Mouse (Mus musculus): ENCODE results near the gene Olfr1045. TPM values are rescaled to one million over a fixed set of nuclear protein-coding genes. Genes with fewer than 3 reads are reported as not detected.

Olfr1045 gene
- not detected for polyA plus RNA-seq (2015; fragmentation: Illumina TruSeq; extraction: RNeasy Lipid Tissue Mini Kit (QIAGEN cat#74804); ENCODE audit: insufficient read depth, low read depth, low replicate concordance)

DNA sequence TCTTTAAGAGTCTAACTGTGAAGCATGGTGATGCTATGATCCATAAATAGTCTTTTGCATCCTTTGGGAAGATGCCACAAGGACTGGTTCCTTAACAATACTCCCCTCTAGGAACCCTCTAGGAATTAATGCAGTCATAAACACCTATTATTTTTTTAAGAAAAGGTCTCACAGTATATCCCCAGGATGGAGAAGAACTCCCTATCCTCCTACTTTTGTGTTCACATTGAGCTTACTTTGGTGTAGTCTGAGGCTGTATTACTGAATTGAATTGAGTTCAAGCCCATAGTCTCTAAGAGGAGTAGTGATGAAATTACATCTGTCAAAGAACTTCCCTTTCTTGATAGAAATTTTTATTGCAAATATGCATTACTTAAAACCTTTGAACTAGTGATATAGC lies at the start of gene Olfr1045:
TSS of gene Olfr1045 (minus strand) at position 101 of the 400 bp plus-strand sequence.

DNA sequence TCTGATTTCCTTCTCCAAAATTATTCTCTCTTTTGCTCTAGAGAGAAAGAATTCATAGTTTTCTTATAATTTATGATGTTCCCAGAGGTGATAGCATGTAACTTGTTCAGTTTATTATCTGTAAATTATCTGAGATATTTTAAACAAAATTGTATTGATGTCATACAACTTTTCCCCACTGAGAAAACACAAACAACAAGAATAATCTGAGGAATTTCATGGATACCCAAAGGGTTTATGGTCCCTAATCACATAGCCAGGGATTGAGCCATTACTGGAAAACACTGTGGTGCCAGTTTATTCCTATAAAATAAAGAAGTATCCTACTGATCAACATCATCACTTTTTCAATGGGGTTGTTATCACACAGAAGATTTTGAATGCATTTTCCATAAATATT lies 37.4 kb upstream of the Olfr1045 start, which contains the start of gene Olfr1048:
TSS of gene Olfr1048 (minus strand) at position 101 of the 400 bp plus-strand sequence.

DNA sequence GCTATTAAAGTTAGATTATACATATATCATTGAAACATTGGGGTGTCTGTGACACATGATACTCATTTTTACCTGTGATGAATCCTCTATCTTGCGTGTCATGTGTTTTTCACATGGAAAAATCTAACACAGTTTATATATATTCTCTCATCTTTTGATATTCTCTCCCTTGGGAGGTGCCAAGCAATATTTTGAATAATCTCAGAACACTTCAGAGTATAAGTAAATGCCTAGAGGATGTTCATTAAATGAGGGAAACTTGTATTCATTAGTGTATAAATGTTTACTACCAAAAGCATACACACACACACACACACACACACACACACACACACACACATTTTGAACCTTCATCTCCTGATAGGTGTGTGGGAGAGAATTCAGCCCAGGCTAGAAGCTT lies 28.5 kb upstream of the Olfr1045 start, which contains the start of gene Olfr1047:
TSS of gene Olfr1047 (minus strand) at position 101 of the 400 bp plus-strand sequence.

DNA sequence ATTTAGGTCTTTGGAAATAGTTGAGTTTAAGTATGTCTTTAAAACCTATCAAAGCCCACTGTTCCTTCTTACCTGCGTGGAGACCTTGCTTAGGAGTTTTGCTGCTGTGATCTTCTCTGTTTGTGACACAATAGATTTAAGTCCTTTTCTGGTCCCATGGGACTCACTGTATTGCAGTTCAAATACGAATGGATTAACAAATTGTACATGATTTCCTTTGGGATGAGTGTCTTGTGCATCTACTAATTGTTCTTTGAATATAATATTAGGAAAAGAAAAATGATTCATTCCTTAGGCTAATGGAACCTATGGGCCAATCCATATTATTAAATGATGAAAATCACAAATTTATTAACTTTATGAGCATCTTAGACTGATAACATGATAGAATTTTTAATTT lies 16.4 kb upstream of the Olfr1045 start, which contains the start of gene Olfr1046:
TSS of gene Olfr1046 (minus strand) at position 101 of the 400 bp plus-strand sequence.

DNA sequence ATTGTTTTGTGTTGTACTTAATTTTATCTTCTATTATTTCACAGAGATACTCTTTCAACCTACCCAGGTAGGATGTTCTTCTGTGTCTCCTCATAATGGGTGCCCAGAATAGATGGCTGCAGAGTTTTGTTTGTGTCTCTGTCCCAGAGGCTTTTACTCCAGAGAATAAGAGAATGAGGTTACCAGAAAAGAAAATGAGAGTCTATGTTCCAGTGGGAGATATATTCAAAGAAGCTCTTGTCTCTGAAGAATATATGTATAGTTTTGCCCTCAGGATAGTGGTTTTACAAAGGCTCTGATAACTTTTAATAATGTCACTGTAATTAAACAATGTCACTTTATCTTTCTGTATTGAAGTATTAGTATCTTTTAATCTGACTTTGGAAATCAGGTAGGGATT lies 17.2 kb downstream of the Olfr1045 start, which contains the start of gene Olfr52:
TSS of gene Olfr52 (minus strand) at position 101 of the 400 bp plus-strand sequence.

DNA sequence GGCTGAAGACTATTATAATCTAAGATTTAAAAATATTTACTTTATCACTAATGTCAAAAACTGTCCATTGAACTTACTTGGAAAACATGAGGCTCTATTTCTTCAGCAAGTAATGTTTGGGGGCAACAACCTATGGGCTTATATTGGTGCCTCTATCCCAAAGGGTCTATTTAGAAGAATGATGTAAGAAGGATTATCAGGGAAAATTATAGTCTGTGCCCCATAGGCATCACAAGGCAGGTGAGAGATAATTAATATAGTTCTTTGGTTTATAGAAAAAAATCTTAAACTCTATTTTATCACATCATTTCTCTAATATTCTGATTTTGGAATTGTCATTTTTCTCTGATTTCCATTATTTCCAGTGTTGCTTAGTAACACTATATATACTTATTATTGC lies 25.1 kb downstream of the Olfr1045 start, which contains the start of gene Olfr1044:
TSS of gene Olfr1044 (minus strand) at position 101 of the 400 bp plus-strand sequence.

DNA sequence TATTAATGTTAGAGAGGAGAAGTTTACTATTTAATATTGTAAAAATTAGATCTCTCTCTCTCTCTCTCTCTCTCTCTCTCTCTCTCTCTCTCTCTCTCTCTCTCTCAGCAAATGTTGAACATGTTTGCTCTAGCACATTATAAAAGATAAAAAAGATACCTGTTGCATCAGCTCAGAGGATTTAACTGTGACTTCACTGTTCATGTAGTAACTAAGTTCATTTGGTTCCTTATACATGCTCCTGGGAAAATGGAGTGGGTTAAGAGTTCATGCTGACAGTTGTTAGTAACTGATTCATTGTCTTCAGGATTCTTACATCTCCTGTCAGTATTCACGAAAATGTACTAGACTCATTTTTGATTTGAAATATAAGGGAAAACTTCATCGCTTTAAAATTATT lies 35.4 kb downstream of the Olfr1045 start, which contains the start of gene Olfr1043:
TSS of gene Olfr1043 (minus strand) at position 101 of the 400 bp plus-strand sequence.

DNA sequence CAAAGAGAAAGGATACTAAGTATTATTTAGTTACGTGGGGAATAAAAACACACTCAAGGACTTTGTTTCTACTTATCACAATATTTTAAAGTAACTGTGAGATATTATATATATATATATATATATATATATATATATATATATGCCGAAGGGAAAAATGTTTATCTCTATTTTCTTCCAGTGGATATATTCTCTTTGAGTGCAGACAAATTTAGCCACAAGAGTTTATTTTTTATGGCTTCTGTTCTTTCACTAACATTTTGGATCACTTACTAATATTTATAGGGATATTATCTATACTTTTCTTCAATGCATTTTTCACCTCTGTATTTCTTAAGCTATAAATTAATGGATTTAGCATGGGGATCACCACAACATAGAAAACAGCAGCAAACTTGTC lies 41.1 kb downstream of the Olfr1045 start, which contains the start of gene Olfr1042:
TSS of gene Olfr1042 (minus strand) at position 101 of the 400 bp plus-strand sequence.

DNA sequence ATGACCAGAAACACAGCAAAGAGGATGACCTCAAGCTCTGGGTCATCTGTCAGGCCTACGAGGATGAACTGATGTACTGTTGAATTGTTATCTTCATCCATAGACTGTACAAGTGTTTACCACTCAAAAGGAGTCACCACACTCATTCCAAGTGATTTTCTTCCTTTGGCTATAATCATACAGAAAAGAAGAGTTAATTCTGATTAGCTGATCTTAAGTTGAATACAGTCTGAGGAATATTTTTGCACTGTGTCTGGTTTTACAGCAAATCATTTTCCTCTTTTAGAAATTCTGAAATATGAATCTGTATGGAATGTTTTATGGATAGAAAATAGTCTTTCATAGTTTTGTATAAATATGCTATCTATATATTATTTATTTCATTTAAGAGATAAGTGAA lies 56.2 kb downstream of the Olfr1045 start, which contains the start of gene Olfr1040:
TSS of gene Olfr1040 (minus strand) at position 101 of the 400 bp plus-strand sequence.

Other genes starting within 250 kb of the Olfr1045 start
- not detected for gene Olfr1029, start 229.1 kb downstream of the Olfr1045 start, polyA plus RNA-seq (2015; fragmentation: Illumina TruSeq; extraction: RNeasy Lipid Tissue Mini Kit (QIAGEN cat#74804); ENCODE audit: insufficient read depth, low read depth, low replicate concordance)
- gene Olfr1030, start 223.7 kb downstream of the Olfr1045 start, polyA plus RNA-seq (2015; fragmentation: Illumina TruSeq; extraction: RNeasy Lipid Tissue Mini Kit (QIAGEN cat#74804); ENCODE audit: insufficient read depth, low read depth, low replicate concordance), result not detected
- not detected for gene Olfr1031, start 212.7 kb downstream of the Olfr1045 start, polyA plus RNA-seq (2015; fragmentation: Illumina TruSeq; extraction: RNeasy Lipid Tissue Mini Kit (QIAGEN cat#74804); ENCODE audit: insufficient read depth, low read depth, low replicate concordance)
- gene Olfr1032, start 197.5 kb downstream of the Olfr1045 start, polyA plus RNA-seq (2015; fragmentation: Illumina TruSeq; extraction: RNeasy Lipid Tissue Mini Kit (QIAGEN cat#74804); ENCODE audit: insufficient read depth, low read depth, low replicate concordance), result not detected
- gene Olfr1033, start 182.4 kb downstream of the Olfr1045 start, polyA plus RNA-seq (2015; fragmentation: Illumina TruSeq; extraction: RNeasy Lipid Tissue Mini Kit (QIAGEN cat#74804); ENCODE audit: insufficient read depth, low read depth, low replicate concordance), result 0.72 TPM
- gene Olfr1034, start 157.1 kb downstream of the Olfr1045 start, polyA plus RNA-seq (2015; fragmentation: Illumina TruSeq; extraction: RNeasy Lipid Tissue Mini Kit (QIAGEN cat#74804); ENCODE audit: insufficient read depth, low read depth, low replicate concordance), result 0.17 TPM
- not detected for gene Olfr1036, start 129.0 kb downstream of the Olfr1045 start, polyA plus RNA-seq (2015; fragmentation: Illumina TruSeq; extraction: RNeasy Lipid Tissue Mini Kit (QIAGEN cat#74804); ENCODE audit: insufficient read depth, low read depth, low replicate concordance)
- not detected for gene Olfr1037, start 115.6 kb downstream of the Olfr1045 start, polyA plus RNA-seq (2015; fragmentation: Illumina TruSeq; extraction: RNeasy Lipid Tissue Mini Kit (QIAGEN cat#74804); ENCODE audit: insufficient read depth, low read depth, low replicate concordance)
- not detected for gene Olfr1039, start 67.1 kb downstream of the Olfr1045 start, polyA plus RNA-seq (2015; fragmentation: Illumina TruSeq; extraction: RNeasy Lipid Tissue Mini Kit (QIAGEN cat#74804); ENCODE audit: insufficient read depth, low read depth, low replicate concordance)
- gene Olfr1040, start 56.3 kb downstream of the Olfr1045 start, polyA plus RNA-seq (2015; fragmentation: Illumina TruSeq; extraction: RNeasy Lipid Tissue Mini Kit (QIAGEN cat#74804); ENCODE audit: insufficient read depth, low read depth, low replicate concordance), result not detected
- not detected for gene Olfr1042, start 41.2 kb downstream of the Olfr1045 start, polyA plus RNA-seq (2015; fragmentation: Illumina TruSeq; extraction: RNeasy Lipid Tissue Mini Kit (QIAGEN cat#74804); ENCODE audit: insufficient read depth, low read depth, low replicate concordance)
- not detected for gene Olfr1043, start 35.5 kb downstream of the Olfr1045 start, polyA plus RNA-seq (2015; fragmentation: Illumina TruSeq; extraction: RNeasy Lipid Tissue Mini Kit (QIAGEN cat#74804); ENCODE audit: insufficient read depth, low read depth, low replicate concordance)
- gene Olfr1044, start 25.2 kb downstream of the Olfr1045 start, polyA plus RNA-seq (2015; fragmentation: Illumina TruSeq; extraction: RNeasy Lipid Tissue Mini Kit (QIAGEN cat#74804); ENCODE audit: insufficient read depth, low read depth, low replicate concordance), result not detected
- gene Olfr52, start 17.3 kb downstream of the Olfr1045 start, polyA plus RNA-seq (2015; fragmentation: Illumina TruSeq; extraction: RNeasy Lipid Tissue Mini Kit (QIAGEN cat#74804); ENCODE audit: insufficient read depth, low read depth, low replicate concordance), result not detected
- not detected for gene Olfr1046, start 16.3 kb upstream of the Olfr1045 start, polyA plus RNA-seq (2015; fragmentation: Illumina TruSeq; extraction: RNeasy Lipid Tissue Mini Kit (QIAGEN cat#74804); ENCODE audit: insufficient read depth, low read depth, low replicate concordance)
- not detected for gene Olfr1047, start 28.4 kb upstream of the Olfr1045 start, polyA plus RNA-seq (2015; fragmentation: Illumina TruSeq; extraction: RNeasy Lipid Tissue Mini Kit (QIAGEN cat#74804); ENCODE audit: insufficient read depth, low read depth, low replicate concordance)
- gene Olfr1048, start 37.3 kb upstream of the Olfr1045 start, polyA plus RNA-seq (2015; fragmentation: Illumina TruSeq; extraction: RNeasy Lipid Tissue Mini Kit (QIAGEN cat#74804); ENCODE audit: insufficient read depth, low read depth, low replicate concordance), result not detected
- gene Olfr1049, start 55.3 kb upstream of the Olfr1045 start, polyA plus RNA-seq (2015; fragmentation: Illumina TruSeq; extraction: RNeasy Lipid Tissue Mini Kit (QIAGEN cat#74804); ENCODE audit: insufficient read depth, low read depth, low replicate concordance), result not detected
- not detected for gene Olfr1051, start 76.1 kb upstream of the Olfr1045 start, polyA plus RNA-seq (2015; fragmentation: Illumina TruSeq; extraction: RNeasy Lipid Tissue Mini Kit (QIAGEN cat#74804); ENCODE audit: insufficient read depth, low read depth, low replicate concordance)
- gene Olfr1052, start 89.4 kb upstream of the Olfr1045 start, polyA plus RNA-seq (2015; fragmentation: Illumina TruSeq; extraction: RNeasy Lipid Tissue Mini Kit (QIAGEN cat#74804); ENCODE audit: insufficient read depth, low read depth, low replicate concordance), result not detected
- not detected for gene Olfr1053, start 112.3 kb upstream of the Olfr1045 start, polyA plus RNA-seq (2015; fragmentation: Illumina TruSeq; extraction: RNeasy Lipid Tissue Mini Kit (QIAGEN cat#74804); ENCODE audit: insufficient read depth, low read depth, low replicate concordance)
- gene Olfr1054, start 132.4 kb upstream of the Olfr1045 start, polyA plus RNA-seq (2015; fragmentation: Illumina TruSeq; extraction: RNeasy Lipid Tissue Mini Kit (QIAGEN cat#74804); ENCODE audit: insufficient read depth, low read depth, low replicate concordance), result not detected
- not detected for gene Olfr1055, start 147.3 kb upstream of the Olfr1045 start, polyA plus RNA-seq (2015; fragmentation: Illumina TruSeq; extraction: RNeasy Lipid Tissue Mini Kit (QIAGEN cat#74804); ENCODE audit: insufficient read depth, low read depth, low replicate concordance)
- gene Olfr1056, start 159.5 kb upstream of the Olfr1045 start, polyA plus RNA-seq (2015; fragmentation: Illumina TruSeq; extraction: RNeasy Lipid Tissue Mini Kit (QIAGEN cat#74804); ENCODE audit: insufficient read depth, low read depth, low replicate concordance), result not detected
- not detected for gene Olfr1057, start 175.4 kb upstream of the Olfr1045 start, polyA plus RNA-seq (2015; fragmentation: Illumina TruSeq; extraction: RNeasy Lipid Tissue Mini Kit (QIAGEN cat#74804); ENCODE audit: insufficient read depth, low read depth, low replicate concordance)
- not detected for gene Olfr1058, start 185.6 kb upstream of the Olfr1045 start, polyA plus RNA-seq (2015; fragmentation: Illumina TruSeq; extraction: RNeasy Lipid Tissue Mini Kit (QIAGEN cat#74804); ENCODE audit: insufficient read depth, low read depth, low replicate concordance)
- gene Olfr1061, start 211.0 kb upstream of the Olfr1045 start, polyA plus RNA-seq (2015; fragmentation: Illumina TruSeq; extraction: RNeasy Lipid Tissue Mini Kit (QIAGEN cat#74804); ENCODE audit: insufficient read depth, low read depth, low replicate concordance), result not detected
- not detected for gene Olfr1062, start 223.7 kb upstream of the Olfr1045 start, polyA plus RNA-seq (2015; fragmentation: Illumina TruSeq; extraction: RNeasy Lipid Tissue Mini Kit (QIAGEN cat#74804); ENCODE audit: insufficient read depth, low read depth, low replicate concordance)
- not detected for gene Olfr1065, start 247.6 kb upstream of the Olfr1045 start, polyA plus RNA-seq (2015; fragmentation: Illumina TruSeq; extraction: RNeasy Lipid Tissue Mini Kit (QIAGEN cat#74804); ENCODE audit: insufficient read depth, low read depth, low replicate concordance)